Mouse (Mus musculus) adrenal gland, postnatal 36 days (tissue): ENCODE measurements at regions not wholly inside any gene's neighbourhood (a gene's known extent, or its start where the extent isn't known, plus 50 kb on each side); places are given as distances from the start of the nearest gene placed in this dataset.

Source experiments
- DNase-seq, 2 experiments: peaks; one replicate each; pipeline ENCODE4 v3.0.0; 2021; ENCODE audit warnings: mixed read lengths in 1 of 2

DNA sequence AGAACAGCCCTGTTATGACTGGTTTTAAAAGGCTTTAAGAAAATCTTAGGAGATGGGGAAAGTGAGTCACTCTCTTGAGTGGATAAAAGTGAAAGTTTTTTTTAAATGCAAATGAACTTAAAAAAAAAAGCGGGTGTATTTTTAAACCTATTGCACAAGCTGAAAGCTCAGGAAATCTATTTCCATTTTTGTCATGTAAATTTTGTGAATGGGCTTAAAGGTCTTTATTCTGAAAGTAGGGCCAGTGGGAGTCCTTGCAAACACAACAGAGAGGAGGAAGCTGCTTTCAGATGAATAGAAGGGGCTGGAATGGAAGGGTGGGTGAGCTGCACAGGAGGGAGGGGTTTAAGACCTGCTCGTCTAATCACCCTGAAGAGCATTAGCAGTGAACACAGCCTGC lies 62.9 kb downstream of the Fam84a start:
- no peak for DNase-seq

DNA sequence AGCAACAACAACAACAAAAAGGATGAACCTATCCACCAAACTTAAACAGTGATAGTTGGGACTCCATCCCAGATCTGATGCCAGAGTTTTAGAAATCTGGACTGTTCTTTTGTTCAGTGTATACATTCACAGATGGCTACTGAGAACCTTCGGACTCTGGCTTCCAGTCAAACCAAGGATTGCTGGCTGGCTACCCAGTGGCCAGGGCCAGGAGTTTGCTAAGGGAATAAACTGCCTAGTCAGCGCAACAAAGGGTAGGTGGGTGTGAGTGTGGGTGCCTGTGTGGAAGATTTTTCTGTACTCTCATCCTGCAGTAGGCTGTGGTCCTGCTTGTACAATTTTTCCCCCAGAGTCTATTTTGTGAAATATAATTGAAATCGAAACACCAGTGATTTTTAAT lies 69.1 kb downstream of the Fam84a start:
- no peak for DNase-seq

DNA sequence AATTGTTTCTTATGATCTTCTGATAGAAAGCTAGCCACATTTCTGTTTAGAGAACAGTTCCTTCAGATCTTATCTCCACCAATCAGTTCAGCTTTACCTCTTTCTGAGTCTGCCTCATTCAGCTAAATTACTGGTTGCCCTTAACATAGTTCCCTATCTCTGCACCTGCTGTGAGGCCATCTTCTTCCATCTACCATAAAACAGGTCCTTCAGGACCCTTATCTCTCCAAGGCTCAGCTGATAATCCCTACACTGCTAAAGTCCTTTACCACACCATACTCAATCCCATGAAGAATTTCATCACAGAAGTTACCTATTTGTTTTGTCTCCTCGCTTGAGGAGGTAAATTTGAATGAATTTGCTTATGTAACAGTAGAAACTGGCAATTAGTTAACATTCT lies 72.0 kb downstream of the Fam84a start:
- DNase-seq: no peak

DNA sequence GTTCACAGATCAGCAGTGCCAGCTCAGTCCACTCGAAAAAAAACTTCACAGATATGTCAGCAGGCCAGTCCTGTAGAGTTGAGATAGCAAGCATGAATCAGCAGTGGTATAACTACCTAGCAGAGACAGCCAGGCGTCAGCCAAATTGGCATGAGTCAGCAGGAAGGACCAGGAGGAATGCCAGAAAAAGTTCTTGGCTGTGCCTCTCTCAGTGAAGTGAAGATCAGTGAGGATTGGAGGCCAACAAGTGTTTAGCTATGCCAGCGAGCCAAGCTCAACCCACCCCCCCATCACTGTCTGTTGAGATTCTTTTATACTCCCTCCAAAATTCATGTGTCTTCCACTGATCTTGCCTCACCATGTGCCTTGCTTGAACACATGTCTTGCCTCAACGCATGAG lies 82.8 kb downstream of the Fam84a start:
- DNase-seq: peak; percentile 75 to 77

DNA sequence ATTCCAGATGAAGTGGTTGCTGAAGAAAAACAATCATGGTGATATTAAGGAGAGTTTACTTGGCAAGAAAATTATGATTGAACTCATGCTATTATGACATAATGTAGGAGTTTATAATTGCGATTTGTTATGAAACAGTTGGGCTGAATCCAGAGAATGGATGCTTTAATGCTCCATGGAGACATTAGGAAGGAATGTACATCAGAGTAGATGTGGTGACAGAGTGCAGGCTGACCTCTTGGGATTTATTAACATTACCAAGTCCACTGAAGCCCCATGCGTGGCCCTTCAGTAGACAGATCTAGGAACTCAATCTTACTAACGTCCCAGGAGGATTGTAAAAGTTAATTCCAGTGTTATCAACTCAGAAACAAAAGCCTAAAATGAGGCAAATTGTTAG lies 86.5 kb downstream of the Fam84a start:
- DNase-seq: no peak

DNA sequence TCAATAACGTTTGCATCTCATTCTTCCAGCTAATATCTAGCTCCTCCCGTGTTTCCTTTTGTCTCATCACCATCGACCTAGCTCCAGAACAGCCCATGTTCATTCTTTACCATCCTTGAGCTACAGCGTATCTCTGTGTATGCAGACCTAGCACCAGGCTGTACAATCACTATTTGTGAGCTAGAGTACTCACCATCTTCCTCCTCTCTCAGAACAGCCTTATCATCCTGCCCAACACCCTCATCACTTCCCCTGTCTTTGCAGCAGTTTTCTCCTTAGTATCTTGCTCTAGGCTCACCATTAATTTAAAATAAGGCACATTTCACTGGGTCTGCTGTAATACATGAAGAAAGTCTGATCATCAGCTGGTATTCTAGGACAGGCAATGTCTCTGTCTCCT lies 88.6 kb downstream of the Fam84a start:
- no peak for DNase-seq

DNA sequence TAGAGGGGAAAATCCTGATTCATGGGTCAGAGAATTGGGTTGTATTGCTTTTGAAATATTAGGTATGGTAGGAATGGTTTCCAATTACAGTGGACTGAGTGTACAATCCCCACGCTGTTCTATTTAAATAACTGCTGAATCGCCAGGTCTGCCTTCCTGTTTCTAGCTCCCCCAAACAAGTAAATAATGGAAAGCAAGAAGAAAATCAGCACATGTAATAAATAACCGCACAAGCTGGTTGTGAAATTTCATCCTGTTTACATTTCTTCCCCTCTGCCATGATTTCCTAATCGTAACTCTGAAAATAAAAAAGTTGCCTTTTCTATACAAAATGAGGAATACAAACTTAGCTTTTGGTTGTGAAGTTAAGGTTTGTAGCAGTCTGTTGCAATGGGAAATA lies 95.7 kb downstream of the Fam84a start:
- DNase-seq: no peak

DNA sequence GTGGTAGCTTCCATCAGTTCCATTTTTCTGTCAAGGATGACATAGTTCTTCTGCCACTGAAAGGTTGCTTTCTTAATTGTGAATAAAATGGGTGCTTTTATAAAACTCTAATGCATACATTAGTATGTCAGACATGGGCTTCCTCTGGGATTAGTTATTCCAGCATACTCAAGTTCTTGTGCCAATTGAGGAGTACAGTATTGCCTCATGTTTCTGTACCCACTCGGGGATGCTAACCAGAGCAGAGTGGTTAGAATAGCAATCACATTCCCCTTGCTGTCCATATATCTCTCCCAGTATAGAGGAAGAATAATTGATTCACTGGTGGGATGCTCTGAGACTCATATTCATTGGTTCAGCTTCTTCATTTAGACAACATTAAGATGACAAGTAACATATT lies 119.5 kb downstream of the Fam84a start:
- DNase-seq: no peak

DNA sequence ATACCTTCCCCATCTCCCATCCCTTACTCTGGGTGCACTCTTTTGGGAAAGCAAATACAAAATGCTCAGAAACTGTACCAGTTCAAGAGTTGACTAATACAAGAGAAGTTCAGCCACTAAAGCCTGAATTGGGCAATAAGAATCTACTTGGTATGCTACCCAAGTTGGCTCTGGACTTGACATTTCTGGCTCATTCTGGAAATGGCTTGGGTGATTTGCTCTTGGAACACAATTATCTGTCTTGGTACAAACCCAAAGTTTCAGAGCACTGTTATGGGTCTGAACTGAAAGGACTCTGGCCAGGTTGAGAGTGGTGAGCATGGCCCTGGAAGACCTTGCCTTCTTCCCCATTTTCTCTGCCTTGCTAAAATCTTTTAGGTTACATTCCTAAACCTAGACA lies 136.6 kb downstream of the Fam84a start:
- peak in 1 of 2 experiments; percentile 1 for DNase-seq

DNA sequence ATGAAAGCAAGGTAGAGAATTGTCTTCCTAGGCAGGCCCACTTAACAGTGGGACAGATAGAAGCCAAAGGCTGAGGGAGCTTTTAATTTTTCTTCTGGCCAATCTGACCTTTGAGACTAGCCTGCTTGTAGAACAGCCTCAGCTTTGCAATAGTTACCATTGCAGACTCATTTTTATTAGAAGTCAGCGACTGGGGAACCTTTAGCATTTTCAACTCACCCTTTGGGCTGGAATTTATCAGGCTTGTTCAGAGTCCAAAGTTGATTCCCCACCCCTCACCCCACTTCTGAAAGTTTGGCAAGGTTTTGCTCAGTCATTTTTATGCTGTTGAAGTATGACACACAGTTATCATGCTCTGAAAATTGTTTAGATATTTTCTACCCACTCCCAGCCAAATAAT lies 145.9 kb downstream of the Fam84a start:
- DNase-seq: no peak

DNA sequence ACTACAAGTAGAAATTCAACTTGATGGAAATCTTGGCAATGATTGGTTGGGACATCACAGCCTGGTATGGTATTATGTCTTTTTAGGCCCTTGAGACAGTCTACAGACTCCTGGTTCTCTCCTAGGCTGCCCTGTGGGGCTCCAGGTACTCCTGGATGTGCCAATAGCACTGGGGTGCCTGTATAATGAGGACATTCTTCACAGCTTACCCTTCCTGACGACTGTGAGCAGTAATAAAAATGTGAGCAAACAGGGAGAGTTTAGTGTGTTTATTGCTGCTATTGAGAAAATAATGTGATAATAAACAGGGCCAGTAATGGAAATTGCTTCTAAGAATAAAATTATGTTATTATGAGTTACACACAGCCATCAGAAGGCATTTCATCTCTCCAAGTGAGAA lies 150.2 kb downstream of the Fam84a start:
- no peak for DNase-seq

DNA sequence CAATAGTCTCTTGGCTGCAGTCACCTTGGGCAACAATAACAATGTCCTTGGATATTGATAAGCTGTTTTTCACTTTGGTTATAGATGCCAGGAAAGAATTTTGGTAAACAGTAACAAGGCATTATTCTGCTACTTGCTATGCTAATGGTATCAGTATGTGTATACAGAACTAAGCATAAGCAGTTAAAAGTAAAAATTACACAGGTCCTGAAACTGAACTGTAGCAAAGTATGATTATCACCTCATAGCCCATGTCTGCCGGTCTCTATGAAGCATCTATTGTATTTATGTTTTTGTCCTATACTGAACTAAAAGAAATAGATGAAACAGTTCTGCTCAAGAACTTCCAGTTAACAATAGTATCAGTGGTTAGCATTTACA lies 167.5 kb downstream of the Fam84a start:
- DNase-seq: no peak

DNA sequence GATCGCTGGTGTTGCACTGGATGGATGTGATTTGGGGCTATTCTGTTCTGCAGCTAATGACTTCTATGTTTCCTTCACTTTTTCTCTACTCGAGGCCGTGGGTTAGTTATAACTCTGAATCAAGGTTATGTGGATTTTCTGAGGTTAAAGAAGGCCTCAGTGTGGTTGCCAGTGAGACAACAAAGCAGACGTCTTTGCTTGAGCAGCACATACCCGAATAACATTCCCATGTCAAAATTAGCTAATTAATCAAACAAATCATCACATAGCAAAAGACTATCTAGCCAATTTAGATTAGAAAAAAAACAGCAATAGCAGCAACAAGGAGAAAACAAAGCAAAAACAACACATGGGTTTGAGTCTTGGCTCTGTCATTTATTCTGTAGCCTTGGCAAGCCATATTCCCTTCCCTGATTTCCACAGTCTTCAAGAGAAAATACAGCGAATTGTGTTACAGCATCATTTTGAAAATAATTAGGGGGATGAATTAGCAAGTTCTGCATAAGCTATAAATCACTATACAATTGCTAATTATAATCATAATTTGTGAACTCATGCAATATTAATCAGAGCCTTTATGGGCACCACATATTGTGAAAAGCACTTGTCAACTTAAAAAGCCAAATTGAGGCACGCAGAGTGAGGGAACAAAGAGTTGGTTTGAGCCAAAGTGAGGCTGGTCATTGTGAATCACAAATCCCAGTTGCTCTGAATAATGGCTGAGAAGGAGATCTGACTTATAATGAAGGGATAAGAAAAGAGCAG lies 168.0 kb downstream of the Fam84a start:
- DNase-seq: no peak

DNA sequence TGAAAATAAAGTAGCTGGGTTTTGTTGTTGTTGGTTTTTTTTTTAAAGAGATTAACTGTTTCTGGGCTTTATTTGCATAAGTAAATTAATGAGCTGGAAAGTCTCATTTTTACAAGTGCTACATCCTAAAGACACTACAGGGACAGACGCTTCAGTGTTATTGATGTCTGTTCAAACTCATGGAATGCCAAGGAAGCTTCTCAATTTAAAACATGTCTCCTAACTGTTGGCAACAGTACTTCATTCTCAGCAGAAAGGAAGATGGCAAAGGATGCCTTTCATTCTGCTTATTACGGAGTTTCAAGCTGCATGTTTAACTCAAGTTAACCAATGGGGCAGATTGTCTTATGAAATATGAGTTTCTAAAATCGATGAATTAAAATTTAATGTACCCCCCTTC lies 187.3 kb downstream of the Fam84a start:
- no peak for DNase-seq

DNA sequence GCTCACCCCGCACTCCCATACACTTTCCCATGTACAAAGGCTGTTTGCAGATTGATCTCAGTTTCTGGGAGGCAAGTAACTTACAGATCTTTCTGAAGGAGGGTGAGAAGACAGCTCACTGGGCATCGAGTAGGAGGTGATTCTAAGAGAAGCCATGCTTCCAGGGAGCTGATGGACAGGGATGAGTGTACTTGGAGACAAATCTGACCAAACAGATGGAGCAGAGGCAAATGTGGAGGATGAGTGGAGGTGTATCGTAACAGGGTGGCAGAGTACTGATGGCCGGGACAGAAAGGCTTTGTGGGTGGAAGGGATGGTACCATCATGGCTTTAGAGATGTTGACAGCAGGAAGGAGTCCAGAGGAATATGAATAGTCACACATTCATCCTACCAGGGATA lies 212.4 kb downstream of the Fam84a start:
- DNase-seq: no peak

DNA sequence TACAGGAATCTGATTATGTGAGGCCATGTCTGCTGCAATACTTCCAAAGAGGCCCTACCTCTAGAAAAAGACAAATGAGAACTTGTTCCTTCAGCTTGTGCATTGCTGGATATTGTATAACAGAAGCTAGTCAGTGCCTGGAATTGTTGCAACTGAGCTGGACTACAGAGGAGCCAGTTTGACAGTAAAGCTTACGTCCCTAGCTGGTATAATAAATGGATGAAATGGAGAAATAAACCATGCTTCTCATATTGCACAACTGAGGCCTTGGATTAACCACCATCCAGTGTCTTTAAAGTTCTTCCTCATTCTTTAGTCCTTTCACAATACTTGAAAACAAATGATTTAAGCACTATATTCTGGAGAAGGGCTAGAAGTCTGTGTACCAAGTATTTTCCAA lies 230.8 kb downstream of the Fam84a start:
- no peak for DNase-seq

DNA sequence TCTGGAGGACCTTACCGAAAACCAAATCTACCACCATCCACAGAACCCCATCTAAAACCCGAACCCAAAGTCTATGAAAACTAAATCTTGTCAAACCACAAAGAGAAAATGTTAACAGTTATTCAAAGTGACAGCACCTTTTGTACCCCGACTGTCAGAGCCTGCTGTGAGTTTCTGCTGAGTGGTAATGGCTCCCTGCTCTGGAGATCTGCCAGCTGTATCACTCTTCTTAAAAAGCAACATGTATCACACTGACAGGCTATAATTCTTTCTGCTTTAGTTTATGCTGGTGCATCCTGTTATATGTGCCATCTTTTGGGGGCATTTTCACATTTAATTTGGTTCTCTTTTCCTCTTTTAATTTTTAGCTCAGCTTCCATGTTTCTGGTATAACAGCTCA lies 268.5 kb downstream of the Fam84a start:
- no peak for DNase-seq

DNA sequence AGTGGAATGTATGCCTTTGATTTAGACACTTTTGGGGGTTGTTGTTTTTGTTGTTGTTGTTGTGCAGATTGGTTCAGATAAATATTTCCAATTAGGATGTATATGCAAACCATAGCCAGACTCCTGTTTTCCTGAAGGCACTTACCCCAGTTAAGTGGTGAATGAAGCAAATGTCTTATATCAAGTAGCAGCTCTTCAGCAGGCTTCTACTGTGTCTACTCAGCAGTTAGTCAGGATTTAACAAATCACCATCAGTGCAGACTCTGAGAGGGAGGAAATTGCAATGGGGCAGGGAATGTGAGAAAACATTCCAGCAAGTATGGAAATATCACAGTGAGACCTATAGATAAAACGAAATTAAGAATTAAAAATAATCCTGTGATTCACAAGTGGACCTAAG lies 282.7 kb downstream of the Fam84a start:
- no peak for DNase-seq

DNA sequence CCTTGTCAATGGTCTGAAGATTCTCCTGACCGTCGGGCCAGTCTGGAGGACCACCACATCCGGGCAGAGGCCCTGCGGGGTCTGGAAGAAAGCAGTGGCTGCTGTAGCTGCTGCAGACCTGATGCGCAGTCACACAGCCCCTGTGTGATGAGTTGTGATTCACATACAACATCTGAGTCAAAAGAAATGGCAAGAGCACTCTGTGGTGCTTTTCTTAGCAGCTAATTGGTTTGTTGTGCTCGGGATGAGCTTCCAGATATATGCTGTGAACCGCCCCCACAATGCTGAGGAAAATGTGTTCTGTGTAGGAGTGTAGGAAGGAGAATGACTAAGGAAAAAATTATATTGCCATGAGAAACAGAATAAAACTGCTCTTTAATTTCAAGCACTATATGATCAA lies 290.6 kb downstream of the Fam84a start:
- DNase-seq: no peak

DNA sequence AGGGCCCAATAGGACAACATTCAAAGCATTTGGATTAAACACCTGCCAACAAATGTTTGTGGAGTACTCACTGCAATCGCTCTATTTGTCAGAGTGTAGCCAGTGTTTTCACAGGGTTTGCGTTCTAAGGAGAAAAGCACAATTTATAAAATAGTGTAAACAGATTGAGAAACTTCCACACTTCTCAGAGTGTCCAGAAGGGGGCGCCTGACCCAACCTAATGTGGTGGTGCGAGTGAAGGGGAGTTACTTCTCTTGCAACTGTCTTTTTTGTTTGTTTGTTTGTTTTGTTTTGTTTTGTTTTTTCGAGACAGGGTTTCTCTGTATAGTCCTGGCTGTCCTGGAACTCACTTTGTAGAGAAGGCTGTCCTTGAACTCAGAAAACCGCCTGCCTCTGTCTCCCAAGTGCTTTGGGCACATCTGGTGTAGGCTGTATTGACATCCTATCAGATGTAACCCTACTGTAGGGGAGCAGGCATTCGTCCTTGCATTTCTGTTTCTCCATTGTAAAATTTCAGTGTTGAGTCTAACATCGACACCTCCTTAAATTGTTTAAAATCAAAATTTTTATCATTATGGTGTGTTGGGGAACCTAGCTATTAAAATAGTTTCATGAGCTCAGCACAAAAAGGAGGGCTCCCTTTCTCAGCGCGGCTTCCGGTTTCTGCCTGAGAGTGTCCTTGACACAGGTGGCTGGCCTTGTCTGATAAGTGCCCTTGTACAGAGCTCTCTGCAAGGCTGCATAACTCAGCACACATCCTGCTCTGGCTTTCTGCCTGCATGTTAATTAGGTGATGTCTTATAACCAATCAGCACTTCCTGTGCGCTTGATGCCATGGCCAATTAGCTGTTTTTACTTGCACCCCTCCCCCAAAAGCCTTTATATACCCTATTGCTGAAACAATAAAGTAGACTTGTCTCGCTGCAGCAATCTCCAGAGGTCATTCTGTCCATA lies 307.0 kb downstream of the Fam84a start:
- DNase-seq: peak; percentile 51 to 56

DNA sequence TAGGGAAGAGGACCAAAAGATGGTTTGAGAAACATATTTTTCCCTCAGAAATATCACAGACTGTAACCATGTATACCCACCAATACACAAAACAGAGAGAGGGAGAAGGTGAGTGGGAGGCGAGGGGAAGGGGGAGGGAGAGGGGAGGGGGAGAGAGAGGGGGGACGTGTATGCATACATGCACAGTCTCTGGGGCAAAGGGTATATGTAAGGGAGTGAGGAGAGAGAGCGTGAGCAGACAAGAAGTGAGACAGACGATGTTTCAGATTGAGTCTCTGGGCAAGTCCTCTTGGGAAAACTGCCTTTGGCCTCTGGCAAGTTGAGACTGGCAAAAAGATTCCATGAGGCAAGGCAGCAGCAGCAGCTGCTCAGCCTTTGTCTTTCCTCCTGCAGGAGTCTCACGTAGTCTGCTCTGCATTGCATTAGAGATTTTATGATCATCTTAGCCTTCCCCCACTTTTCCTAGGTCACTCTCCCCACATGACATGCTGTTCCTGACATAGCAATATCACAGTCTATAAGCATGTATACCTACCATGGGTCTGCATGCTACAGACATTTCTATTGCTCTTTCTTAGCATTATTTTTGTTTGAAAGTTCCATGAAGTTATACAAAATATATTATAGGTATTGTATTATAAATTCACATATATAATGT lies 308.3 kb downstream of the Fam84a start:
- no peak for DNase-seq

DNA sequence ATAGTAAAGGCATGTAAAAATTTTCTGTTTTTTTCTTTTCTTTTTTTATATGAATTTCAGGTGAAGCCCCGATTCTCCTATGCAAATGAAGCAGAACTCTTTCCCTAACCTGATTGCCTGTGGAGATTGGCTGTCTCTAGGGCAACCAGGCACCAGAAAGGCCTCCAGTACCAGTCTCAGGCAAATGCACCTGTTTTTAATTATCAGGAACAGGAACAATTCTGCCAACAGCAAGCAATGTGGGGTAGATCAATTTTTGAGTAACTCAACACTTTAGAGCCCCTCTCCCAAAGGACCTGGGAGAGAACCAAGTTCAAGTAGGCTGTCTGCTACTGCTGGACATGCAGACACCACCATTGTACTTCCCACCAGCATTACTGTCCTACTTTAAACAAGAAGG lies 310.6 kb downstream of the Fam84a start:
- DNase-seq: no peak

DNA sequence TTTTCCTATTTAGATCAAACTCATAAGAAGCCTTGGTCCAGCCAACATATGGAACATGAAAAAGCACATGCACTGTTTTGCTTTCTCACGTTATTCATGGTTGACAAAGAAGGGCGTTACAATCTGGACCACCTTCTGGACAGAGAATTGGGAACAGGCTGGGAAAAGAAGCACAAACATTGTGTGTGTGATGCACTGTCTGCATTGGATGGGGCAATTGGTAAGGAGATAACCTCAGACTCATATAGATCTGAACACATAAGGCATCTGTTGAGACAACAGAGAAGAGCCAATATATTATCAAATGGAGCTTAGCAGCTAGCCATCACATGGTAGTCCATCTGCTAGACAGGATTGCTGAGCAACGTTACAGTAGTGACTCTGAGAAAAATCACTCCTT lies 317.1 kb downstream of the Fam84a start:
- no peak for DNase-seq
